Mouse (Mus musculus) liver, postnatal 0 days (tissue): ENCODE measurements around the gene Med20.

Experiments
- CTCF ChIP-seq: sonication (generic); IDR thresholded peaks from 2 replicates; pipeline ENCODE4 v1.5.1; 2016; ENCODE audit warnings: antibody characterized with exemption, low read depth
- EP300 ChIP-seq: IDR thresholded peaks from 2 replicates; pipeline ENCODE4 v1.6.1; 2016; ENCODE audit warnings: antibody characterized with exemption, low read depth, mild to moderate bottlenecking

DNA sequence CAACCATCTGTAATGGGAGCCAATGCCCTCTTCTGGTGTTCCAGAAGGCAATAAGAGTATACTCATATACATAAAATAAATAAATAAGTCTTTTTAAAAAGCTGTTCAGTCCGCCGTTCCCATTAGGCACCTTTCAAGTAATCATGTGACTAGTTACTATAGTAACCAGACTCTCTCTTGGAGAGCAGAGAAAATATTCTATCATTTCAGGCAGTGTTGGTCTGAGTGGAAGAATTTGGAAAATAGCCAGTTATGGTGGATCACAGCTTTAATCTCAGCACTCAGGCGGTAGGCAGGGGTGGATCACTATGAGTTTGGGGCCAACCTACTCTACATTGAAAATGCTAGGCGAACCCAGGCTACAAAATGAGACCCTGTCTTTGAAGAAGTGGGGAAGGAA lies 57.8 kb downstream of the Med20 start:
- TF ChIP-seq CTCF = no peak
- TF ChIP-seq EP300 = no peak
